Mouse (Mus musculus) kidney, adult 9 months (tissue): Measurements from ENCODE around the gene Gnai1.
"Not testable (repeated sequence)": the region's sequence is repeated elsewhere in the genome, so short reads cannot be mapped to it uniquely, and the experiment has no call there.

Experiments
- DNase-seq: peaks from one replicate; pipeline ENCODE4 v3.0.0; 2022

The Gnai1 gene

DNA sequence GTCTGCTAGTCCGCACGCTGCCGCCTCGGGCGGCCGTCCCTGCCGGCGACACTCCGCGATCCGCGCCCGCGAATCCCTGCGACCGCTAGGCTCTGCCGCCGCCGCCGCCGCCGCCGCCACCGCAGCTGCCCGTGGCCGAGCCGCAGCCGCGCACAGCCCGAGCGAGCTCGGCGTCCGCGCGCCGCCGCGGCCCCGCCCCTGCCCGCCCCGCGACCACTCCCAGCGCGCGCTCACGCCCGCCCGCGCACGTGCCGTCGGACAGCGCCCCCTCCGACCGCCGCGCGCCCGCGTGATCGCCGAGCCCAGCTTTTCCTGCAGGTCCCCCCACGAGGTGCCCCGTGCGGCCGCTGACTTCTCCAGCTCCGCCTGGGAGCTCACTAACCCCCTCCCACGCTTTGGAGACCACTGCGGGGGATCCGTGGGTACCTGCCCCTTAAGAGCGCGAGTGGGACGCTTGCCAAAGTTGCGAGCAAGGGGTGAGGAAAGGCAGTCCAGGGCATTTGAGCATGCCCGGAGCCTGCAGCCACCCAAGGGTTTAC is at the start of gene Gnai1:
Gene Gnai1 (minus strand): TSS at position 75 of the 539 bp plus-strand sequence.
- peak; percentile 73 for DNase-seq

DNA sequence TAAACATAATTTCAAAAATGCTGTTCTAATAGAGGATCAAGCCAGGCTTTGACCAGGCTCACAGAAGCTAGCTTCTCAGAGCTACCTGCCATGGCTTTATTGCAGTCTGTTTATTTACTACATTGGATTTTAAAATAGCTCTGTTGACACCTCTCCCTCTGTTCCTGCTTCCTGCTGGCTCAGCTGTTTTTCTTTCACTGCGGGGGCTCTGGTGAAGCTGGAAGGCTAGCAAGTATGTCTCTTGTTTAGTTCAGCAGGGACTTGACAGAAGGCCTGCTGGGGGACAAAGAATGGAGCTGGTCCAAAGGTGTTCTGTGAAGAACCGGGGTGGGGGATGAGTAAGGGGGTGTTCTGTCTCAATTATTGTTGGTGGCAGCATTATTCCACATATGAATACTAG is 7.7 kb upstream of the Gnai1 start:
- no peak for DNase-seq

DNA sequence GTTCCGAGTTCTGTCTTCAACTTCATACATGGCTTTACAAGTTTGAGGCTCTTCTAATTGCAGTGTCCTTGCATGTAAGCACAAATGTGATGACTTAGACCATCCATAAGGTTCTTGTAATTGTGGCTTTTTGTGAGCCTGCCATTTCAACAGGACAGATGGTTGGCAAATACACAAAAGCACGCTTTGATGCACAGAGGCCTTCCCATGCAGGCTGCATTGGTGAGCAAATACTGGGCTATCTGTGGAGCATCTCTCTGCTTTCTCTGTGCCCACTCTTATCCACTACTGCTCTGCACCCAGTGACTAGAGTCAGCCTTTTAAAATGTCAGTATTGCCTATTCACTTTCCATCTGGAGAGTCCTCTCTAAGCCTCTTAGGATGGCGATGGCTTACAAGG is 5.3 kb upstream of the Gnai1 start:
- no peak for DNase-seq

GRCm38 (mm10) chr5:18360956-18361355 is 801 bp upstream of the Gnai1 start:
- no peak for DNase-seq

DNA sequence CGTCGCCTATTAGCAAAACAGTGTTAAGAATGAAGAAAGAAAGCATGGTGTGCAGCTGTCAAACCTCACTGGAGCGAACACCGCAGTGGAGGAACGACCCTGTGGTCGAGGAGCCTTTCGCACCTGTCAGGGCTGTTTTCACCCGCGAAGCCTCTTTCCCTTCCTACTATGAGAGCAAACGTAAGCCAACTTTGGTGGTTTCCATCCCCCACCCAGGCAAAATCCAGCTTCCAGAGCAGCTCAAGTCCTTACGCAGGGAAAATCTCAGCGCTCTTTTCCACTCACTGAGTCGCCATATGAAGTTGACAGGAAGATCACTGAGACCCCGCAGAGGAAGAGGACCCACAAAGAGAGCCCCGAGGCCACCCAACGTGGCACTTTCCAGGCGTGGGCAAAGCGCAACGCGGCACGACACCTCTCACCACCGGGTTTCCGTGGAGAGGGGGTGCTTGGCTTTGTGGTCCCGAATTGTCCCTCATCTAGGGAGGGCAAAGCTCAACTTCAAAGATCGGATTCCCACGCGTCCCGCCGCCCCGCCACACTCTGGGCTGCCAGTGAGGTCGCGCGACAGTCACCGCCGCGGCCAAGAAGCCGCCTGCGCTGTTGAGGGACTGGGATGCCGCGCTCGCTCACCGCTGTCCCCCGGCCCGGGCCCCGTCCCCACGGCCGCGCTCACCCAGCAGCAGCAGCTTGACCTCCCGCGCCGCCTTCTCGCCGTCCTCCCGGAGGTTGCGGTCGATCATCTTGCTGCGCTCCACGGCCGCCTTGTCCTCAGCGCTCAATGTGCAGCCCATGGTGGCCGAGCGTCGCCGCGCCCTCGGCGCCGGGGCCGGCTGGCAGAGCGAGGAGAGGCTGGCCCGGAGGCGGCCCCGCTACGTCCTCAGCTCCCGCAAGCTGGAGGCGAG is 527 bp downstream of the Gnai1 start:
- DNase-seq = peak; percentile 53

DNA sequence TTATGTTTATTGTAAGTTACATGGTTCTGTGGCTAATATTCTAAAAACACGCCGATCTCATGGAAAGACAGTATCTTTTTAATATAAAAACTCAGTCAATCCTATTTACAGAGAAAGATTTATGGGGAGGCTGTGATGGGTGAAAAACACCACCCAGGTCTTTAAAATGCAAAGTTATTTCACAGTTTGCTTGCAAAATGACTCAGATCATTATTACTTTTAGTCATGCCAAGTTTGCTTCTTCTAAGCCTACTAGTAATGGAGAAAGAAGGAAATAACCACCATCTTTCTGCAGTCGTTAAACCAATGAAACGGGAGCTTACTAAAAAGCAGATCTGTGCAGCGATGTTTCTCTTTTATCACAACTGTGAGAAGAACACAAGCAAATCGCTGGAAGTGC is 1.4 kb downstream of the Gnai1 start:
- no peak for DNase-seq

GRCm38 (mm10) chr5:18358191-18358590 is 2.0 kb downstream of the Gnai1 start:
- DNase-seq = peak; percentile 93

GRCm38 (mm10) chr5:18347297-18347696 is 12.9 kb downstream of the Gnai1 start:
- no peak for DNase-seq

GRCm38 (mm10) chr5:18343455-18344142 is 16.6 kb downstream of the Gnai1 start:
- peak; percentile 58 for DNase-seq

- no peak for DNase-seq
Observed at GRCm38 (mm10) chr5:18342765-18343454, 17.2 kb downstream of the Gnai1 start.

- not testable (repeated sequence) for DNase-seq
Observed at GRCm38 (mm10) chr5:18341876-18342275, 18.3 kb downstream of the Gnai1 start.

DNA sequence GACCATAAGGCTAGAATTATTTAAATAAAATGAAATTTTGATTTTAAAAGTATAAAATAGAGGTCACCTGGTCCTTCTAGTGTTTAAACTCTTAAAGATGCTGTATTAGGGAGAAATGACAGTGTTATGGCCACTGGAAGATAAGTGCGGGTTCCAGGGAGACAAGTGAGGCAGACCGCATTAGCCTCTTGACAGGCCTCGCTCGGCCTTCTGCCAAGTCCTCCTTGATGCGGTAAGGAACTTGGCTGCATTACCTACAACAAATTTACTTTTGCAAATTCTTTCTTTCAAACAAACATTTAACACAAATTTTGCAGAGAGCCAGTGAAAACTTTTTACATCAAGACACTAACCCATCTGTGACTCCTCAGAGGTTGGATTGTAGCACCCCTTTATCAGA is 27.9 kb downstream of the Gnai1 start:
- no peak for DNase-seq

- DNase-seq = no peak
Observed at GRCm38 (mm10) chr5:18330726-18331125, 29.4 kb downstream of the Gnai1 start.

DNA sequence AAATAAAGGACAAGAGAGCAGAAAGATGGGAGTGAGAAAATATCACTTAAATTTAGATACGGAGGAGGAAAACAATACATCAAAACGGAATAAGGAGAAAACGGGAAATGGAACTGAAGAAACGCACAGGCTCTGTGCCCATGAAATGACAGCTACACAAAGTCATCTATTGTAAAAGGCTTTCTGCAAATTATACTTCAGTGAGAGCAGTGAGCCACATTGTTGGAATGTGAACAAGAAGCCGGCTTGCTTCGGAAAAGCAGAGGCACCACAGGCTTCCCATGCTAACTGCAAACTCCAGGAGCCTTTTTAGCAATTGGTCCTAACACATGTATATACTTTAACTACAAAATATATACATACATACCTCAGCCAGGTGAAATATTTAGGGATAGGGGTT is 34.0 kb downstream of the Gnai1 start:
- no peak for DNase-seq

DNA sequence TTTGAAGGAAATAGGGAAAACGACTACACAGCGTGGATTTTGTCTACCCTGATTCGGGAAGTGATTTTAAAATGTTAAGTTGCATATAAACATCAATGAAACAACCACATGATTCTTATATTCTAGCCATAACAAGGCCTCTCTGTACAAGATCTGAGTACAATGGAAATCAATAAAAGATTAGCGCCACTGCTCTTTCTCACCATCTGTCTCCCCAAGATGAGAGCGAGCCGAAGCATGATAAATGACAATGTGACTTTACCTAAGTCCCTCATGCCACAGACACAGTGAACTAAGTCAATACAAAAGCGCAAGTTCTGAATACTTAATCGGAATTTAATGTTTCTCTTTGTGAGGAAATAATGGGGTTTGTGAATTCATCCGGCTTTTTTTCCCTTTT is 36.6 kb downstream of the Gnai1 start:
- no peak for DNase-seq

GRCm38 (mm10) chr5:18321661-18322060 is 38.5 kb downstream of the Gnai1 start:
- no peak for DNase-seq

DNA sequence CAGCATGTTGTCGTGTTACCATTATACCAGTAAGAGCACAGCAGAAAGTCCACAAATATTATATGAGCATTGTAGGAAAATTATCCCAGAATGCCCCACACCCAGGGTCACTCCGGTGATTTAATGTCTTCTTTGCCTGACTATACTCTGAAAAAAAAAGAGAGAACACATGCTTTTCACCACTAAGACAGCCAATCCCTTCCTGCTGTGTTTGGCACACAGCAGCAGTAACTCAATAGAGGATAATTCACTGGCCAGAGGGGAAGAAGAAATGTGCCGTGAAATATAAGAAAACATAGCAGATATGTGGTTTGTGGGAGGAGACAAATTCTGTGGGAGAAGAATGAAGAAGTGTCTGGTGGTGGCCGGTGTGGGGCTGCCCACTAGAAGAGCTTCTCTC is 41.3 kb downstream of the Gnai1 start:
- DNase-seq = no peak

- DNase-seq = no peak
Observed at GRCm38 (mm10) chr5:18307229-18307804, 52.8 kb downstream of the Gnai1 start.

- DNase-seq = no peak
Observed at GRCm38 (mm10) chr5:18296584-18296983, 63.6 kb downstream of the Gnai1 start.

- DNase-seq = no peak
Observed at GRCm38 (mm10) chr5:18292744-18293143, 67.4 kb downstream of the Gnai1 start.

GRCm38 (mm10) chr5:18289530-18289929 is 70.6 kb downstream of the Gnai1 start:
- DNase-seq = no peak

DNA sequence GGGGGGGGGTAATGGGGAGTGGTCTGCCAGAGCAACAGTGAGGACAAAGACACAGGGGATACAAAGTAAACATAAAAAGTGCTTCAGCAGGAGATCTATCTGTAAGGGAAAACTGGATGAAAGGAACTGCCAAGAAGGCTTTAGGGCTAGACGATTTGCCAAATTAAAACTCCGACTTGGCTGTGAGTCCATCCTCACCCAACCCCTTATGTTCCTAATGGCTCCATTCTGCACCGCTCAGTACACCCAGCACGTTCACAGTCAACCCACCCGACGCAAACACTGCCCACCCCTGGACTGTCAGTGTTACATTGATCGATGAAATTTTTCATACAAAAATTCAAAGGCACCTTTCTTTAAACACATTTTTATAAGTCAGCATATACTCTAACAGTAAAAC is 71.5 kb downstream of the Gnai1 start:
- no peak for DNase-seq

DNA sequence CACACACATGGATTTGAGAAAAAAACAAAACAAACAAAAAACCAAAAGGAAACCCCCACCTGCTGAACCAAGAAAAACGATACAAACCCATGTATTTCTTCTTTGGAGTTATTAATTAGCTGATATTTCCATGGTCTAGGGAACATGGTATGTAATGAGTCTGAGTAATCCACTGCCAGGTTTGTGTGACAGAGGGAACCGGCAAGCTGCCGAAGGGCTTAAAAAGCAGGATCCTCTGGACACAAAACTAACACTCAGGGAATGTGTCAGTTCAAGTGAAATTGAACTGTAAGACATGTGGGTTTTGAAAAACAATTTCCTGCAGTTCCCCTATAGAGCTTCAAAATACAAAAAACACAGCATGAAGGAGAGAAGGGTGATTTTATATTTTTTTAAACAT is 72.1 kb downstream of the Gnai1 start:
- DNase-seq = no peak
